Mouse (Mus musculus) embryonic stem cell, embryonic (primary cell): ENCODE data around the gene Ndufs2.

Experiments
- CTCF ChIA-PET, 4 experiments: fragments of 300-600 bp in 2 of 4; fragments of 350-600 bp in 2 of 4; sonication (Branson Sonifier 250); formaldehyde crosslinking; loops; one replicate each; lab custom pipeline; 2022; ENCODE audit warnings: inconsistent platforms in 2 of 4; lab: Charles Lee
- POLR2A ChIA-PET, 4 experiments: fragments of 300-600 bp in 2 of 4; fragments of 350-600 bp in 2 of 4; sonication (Branson Sonifier 250); formaldehyde crosslinking; loops; one replicate each; lab custom pipeline; 2022; ENCODE audit warnings: antibody characterized with exemption in 4 of 4, inconsistent platforms in 1 of 4; lab: Charles Lee

Ndufs2 gene

GRCm38 (mm10) chr1:171282086-171282805 is 31.1 kb upstream of the Ndufs2 start:
- POLR2A ChIA-PET = interaction anchor here (0.8 to 6.2 kb wide), 30 partner anchors 9 to 222 kb away, joined by 3 to 119 read pairs (median 6); partner anchors contain the start of genes B4galt3 (in 4 of the 4), Ufc1 (in 2 of the 4), Adamts4 (in 1 of the 4) and Alyref2 (in 1 of the 4)
- CTCF ChIA-PET = interaction anchor here in 3 of 4 experiments (0.6 to 2.3 kb wide), 29 partner anchors 8 to 414 kb away, joined by 3 to 38 read pairs (median 5); partner anchors contain the start of genes B4galt3 (in 3 of the 3), Dedd (in 1 of the 3), Tomm40l (in 1 of the 3) and Ufc1 (in 1 of the 3)

GRCm38 (mm10) chr1:171281528-171281923 is 30.3 kb upstream of the Ndufs2 start:
- POLR2A ChIA-PET = interaction anchor here (0.6 to 6.2 kb wide), 88 partner anchors 8 to 413 kb away, joined by 3 to 119 read pairs (median 4); partner anchors contain the start of genes B4galt3 (in 4 of the 4), Dedd (in 3 of the 4), Nit1 (in 3 of the 4) and Pfdn2 (in 3 of the 4)
- CTCF ChIA-PET = interaction anchor here (0.5 to 2.3 kb wide), 56 partner anchors 9 to 413 kb away, joined by 3 to 38 read pairs (median 5); partner anchors contain the start of genes B4galt3 (in 3 of the 4), Dedd (in 2 of the 4), F11r (in 1 of the 4) and Fcer1g (in 1 of the 4)

DNA sequence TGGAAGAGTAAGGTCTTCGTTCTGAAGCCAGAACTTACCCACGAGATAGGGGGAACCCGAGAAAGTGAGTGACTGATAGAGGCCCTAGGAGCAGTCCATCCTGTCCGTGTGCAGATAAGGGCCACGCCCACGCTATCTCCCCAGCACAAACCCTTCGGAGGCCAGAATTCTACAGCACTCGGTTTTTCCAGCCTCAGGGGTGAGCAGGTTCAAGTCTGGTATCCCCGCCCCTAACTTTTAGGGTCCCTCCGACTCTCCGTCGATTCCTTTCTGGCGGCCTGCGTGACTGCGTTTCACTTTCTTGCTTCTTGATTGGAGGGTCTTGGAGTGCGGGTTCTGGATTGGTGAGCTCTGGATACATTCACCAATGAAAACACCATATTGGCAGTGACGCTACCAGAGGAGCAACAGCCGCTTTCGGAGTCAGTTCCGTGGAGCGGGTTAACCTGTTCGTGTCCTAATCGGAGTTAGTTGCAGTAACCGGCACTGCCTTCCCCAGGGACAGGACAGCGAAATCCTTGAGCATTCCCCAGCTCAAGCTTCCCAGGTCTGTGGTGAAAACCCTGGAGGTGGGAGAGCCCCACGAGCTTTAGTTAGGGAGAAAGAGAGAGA is 29.8 kb upstream of the Ndufs2 start, which contains the start of gene Ppox:
Gene Ppox, minus strand, starts transcription at position 271 of the 612 bp plus-strand sequence.
- ChIA-PET CTCF (interaction anchor here (0.5 to 2.3 kb wide), 57 partner anchors 9 to 413 kb away, joined by 3 to 38 read pairs (median 5); partner anchors contain the start of genes B4galt3 (in 3 of the 4), Dedd (in 2 of the 4), F11r (in 1 of the 4) and Fcer1g (in 1 of the 4)), POLR2A (interaction anchor here (0.6 to 6.2 kb wide), 90 partner anchors 9 to 413 kb away, joined by 3 to 119 read pairs (median 4); partner anchors contain the start of genes B4galt3 (in 4 of the 4), Adamts4 (in 3 of the 4), Dedd (in 3 of the 4) and Nit1 (in 3 of the 4))

GRCm38 (mm10) chr1:171280250-171280915 is 29.2 kb upstream of the Ndufs2 start:
- ChIA-PET CTCF (interaction anchor here (0.6 to 2.3 kb wide), 40 partner anchors 9 to 379 kb away, joined by 3 to 38 read pairs (median 5); partner anchors contain the start of genes B4galt3 (in 3 of the 4), Dedd (in 1 of the 4), F11r (in 1 of the 4) and Klhdc9 (in 1 of the 4)), POLR2A (interaction anchor here in 3 of 4 experiments (0.6 to 6.2 kb wide), 67 partner anchors 9 to 412 kb away, joined by 3 to 119 read pairs (median 5); partner anchors contain the start of genes B4galt3 (in 3 of the 3), Dedd (in 3 of the 3), Alyref2 (in 2 of the 3) and Klhdc9 (in 2 of the 3))

- ChIA-PET CTCF (interaction anchor here in 2 of 4 experiments (0.6 to 2.2 kb wide), 3 partner anchors 9 to 178 kb away, joined by 3 to 38 read pairs (median 5); partner anchors contain the start of gene B4galt3 (in 1 of the 2)), POLR2A (interaction anchor here in 1 of 4 experiments (2.8 kb wide), 1 partner anchor 10 kb away, joined by 7 read pairs; no protein-coding TSS in a partner anchor)
Measured at GRCm38 (mm10) chr1:171279721-171280120, 28.5 kb upstream of the Ndufs2 start.

DNA sequence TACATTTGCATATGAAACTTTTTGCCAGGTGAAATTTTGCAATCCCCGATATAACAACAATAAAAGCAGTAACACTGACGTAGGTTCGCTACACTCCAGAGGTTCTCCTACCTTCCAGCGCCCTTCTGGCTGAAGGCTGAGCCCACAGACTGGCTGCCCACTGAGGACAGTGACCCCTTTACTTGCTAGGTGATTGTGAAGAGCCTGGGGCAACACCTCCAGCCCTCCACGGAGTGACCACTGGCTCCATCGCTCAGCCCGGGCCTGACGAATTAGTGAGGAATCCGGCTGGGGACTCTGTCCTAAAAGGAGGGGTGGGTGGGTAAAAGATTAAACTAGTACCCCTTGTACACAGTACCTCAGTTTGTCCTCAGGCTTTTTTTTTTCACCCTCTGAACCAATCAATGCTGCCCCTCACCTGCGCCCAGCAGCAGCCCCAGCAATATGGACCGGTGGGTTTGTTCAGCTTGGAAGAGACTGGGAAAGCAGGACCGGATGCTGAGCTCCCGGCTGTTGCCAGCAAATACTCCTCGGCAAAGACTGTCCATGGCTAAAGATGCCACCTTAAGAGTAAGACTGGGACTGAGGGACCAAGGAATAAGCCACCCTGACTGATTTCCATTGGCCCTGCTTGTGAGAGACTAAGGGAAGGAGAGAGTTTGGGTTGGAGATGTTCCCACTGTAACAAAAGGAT is 28.0 kb upstream of the Ndufs2 start:
- POLR2A ChIA-PET = interaction anchor here in 2 of 4 experiments (1.2 to 2.8 kb wide), 5 partner anchors 8 to 223 kb away, joined by 3 to 7 read pairs (median 6); partner anchors contain the start of genes B4galt3 (in 1 of the 2) and Usp21 (in 1 of the 2)

GRCm38 (mm10) chr1:171278436-171278835 is 27.2 kb upstream of the Ndufs2 start:
- ChIA-PET CTCF (no interaction called here), POLR2A (interaction anchor here in 2 of 4 experiments (1.2 to 2.8 kb wide), 7 partner anchors 8 to 224 kb away, joined by 3 to 7 read pairs (median 6); partner anchors contain the start of genes B4galt3 (in 1 of the 2) and Usp21 (in 1 of the 2))

More for the DNA sequence above, 28.0 kb upstream of the Ndufs2 start:
- CTCF ChIA-PET = no interaction called here

DNA sequence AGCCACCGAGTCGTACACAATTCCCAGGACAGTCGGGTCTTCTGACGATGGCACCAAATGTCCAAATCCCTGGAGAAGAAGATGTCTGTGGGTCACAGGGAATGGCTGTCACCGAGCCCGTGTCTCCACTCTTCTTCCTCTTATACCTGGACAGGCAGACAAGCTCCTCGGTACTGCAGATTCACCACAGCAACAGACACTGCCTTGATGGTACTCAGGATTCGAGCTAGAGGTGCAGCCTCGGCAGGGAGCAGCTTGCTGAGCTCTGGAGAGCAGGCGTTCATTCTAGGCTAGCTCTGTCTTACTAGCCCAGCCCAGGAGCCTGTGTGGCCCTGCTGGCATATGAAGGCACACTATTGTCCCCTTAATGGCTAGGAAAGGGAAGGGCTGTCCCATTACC is 26.5 kb upstream of the Ndufs2 start:
- ChIA-PET CTCF (no interaction called here), POLR2A (interaction anchor here in 3 of 4 experiments (0.6 to 2.8 kb wide), 8 partner anchors 8 to 225 kb away, joined by 3 to 7 read pairs (median 6); partner anchors contain the start of genes Ndufs2 (in 1 of the 3) and Usp21 (in 1 of the 3))

DNA sequence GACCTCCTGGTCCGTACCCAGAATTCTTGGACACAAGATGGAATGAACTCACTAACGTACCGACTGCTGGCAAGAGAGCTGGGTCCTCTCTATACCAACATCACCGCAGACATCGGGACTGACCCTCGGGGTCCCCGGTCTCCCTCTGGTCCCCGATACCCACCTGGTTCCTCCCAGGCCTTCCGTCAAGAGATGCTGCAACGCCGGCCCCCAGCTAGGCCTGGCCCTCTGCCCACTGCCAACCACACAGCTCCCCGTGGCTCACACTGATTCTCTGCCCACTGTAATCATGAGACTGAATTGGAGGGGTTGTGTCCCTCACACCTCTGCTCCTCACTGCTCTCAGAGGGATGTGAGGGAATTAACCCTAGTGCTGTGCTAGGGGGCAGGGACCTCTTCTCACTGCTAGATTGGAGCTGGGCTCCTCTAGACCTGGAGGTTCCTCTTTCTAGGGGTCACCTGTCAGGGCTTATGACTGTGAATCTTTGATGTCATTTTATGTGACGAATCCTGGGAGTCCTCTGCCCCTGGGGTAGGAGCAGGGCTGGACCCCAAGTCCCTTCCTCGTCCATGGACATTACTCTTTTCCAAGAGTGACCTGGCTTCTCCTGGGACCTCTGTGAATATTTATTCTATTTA is 25.0 kb upstream of the Ndufs2 start:
- CTCF ChIA-PET = no interaction called here
- POLR2A ChIA-PET = interaction anchor here in 3 of 4 experiments (0.6 to 2.0 kb wide), 5 partner anchors 8 to 393 kb away, joined by 3 to 7 read pairs (median 5); partner anchors contain the start of gene Ndufs2 (in 1 of the 3)

- POLR2A ChIA-PET = no interaction called here
- CTCF ChIA-PET = no interaction called here
Measured at GRCm38 (mm10) chr1:171275144-171275734, 24.1 kb upstream of the Ndufs2 start.

DNA sequence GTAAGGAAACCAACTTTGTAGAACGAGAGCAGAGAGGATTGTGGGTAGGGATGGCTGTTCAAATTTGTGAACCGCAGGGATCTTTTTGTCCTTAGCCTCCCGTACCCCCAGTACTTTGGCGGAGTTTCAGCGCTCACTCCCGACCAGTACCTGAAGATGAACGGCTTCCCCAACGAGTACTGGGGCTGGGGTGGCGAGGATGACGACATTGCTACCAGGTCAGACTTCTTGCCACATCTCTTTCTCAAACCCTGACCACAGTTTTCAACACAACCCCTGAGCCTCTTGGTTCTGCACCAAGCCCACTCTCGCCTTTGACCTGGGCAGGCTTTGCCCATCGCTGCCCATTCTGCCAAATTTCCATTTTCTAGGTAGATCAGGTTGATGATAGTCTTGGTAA is 23.0 kb upstream of the Ndufs2 start:
- POLR2A ChIA-PET = no interaction called here
- CTCF ChIA-PET = no interaction called here

GRCm38 (mm10) chr1:171272086-171272485 is 20.9 kb upstream of the Ndufs2 start:
- CTCF ChIA-PET = interaction anchor here in 2 of 4 experiments (0.7 to 3.9 kb wide), 6 partner anchors 9 to 44 kb away, joined by 3 to 38 read pairs (median 4); partner anchors contain the start of gene Ppox (in 2 of the 2)
- POLR2A ChIA-PET = interaction anchor here in 2 of 4 experiments (0.9 to 4.2 kb wide), 12 partner anchors 10 to 230 kb away, joined by 3 to 119 read pairs (median 8); partner anchors contain the start of genes Ppox (in 2 of the 2), Alyref2 (in 1 of the 2), Klhdc9 (in 1 of the 2) and Ufc1 (in 1 of the 2)

GRCm38 (mm10) chr1:171271622-171272021 is 20.4 kb upstream of the Ndufs2 start:
- ChIA-PET CTCF (interaction anchor here (0.6 to 3.9 kb wide), 12 partner anchors 9 to 1005 kb away, joined by 3 to 38 read pairs (median 4); partner anchors contain the start of genes Ppox (in 4 of the 4), Nit1 (in 1 of the 4) and Pfdn2 (in 1 of the 4)), POLR2A (interaction anchor here in 3 of 4 experiments (0.7 to 4.2 kb wide), 18 partner anchors 9 to 231 kb away, joined by 3 to 119 read pairs (median 10); partner anchors contain the start of genes Ppox (in 3 of the 3), Ufc1 (in 2 of the 3), Usp21 (in 2 of the 3) and Alyref2 (in 1 of the 3))

DNA sequence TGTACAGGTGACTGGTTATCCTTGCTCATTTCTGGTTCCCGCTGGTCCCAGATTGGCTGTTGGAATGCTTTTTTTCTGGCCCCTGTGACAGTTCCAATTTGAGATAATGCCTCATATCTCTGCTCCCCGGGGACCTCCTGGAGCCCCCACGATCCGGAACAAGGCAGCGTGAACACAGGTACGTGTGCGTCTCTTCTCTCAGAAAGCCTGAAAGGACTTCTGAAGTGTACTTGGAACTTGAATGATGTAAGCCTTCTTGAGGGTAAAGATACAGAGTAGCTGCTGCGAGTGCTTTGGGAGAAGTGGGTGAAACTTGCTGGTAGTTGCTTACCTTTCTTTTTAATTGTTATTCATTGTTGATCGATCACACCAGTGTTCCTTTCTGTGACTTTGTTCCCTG is 20.0 kb upstream of the Ndufs2 start:
- POLR2A ChIA-PET = interaction anchor here (0.6 to 4.2 kb wide), 39 partner anchors 9 to 1114 kb away, joined by 3 to 119 read pairs (median 7); partner anchors contain the start of genes Ppox (in 4 of the 4), Klhdc9 (in 2 of the 4), Ndufs2 (in 2 of the 4) and Ufc1 (in 2 of the 4)
- CTCF ChIA-PET = interaction anchor here (0.5 to 3.9 kb wide), 12 partner anchors 8 to 1006 kb away, joined by 3 to 38 read pairs (median 4); partner anchors contain the start of genes Ppox (in 4 of the 4), Adamts4 (in 1 of the 4), Nit1 (in 1 of the 4) and Pfdn2 (in 1 of the 4)

DNA sequence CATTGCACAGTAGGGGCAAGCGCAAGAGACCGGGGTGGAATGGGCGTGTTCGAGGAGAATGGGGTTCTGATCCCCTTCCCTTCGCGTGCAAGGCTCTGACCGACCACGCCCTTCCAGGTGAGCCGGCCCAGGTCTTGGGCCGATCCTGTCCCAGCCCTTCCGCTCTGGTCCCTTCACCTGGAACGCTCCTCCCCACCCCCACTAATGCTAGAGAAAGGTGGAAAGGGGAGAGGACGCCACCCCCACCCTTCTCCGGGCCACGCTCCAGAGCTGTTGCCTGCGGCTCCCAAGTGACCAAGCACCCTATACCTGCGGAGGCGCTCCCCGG is 19.3 kb upstream of the Ndufs2 start:
- ChIA-PET POLR2A (interaction anchor here (0.5 to 4.2 kb wide), 76 partner anchors 8 to 375 kb away, joined by 3 to 119 read pairs (median 5); partner anchors contain the start of genes Ppox (in 4 of the 4), Ndufs2 (in 3 of the 4), Usp21 (in 3 of the 4) and Adamts4 (in 2 of the 4)), CTCF (interaction anchor here (0.5 to 3.9 kb wide), 12 partner anchors 10 to 231 kb away, joined by 3 to 38 read pairs (median 4); partner anchors contain the start of genes Ppox (in 4 of the 4), Adamts4 (in 1 of the 4), F11r (in 1 of the 4) and Klhdc9 (in 1 of the 4))
